Mouse (Mus musculus): ENCODE data around the gene Tlk2.
"Not testable (repeated sequence)": the region's sequence is repeated elsewhere in the genome, so short reads cannot be mapped to it uniquely, and the experiment has no call there.

Gene Tlk2

DNA sequence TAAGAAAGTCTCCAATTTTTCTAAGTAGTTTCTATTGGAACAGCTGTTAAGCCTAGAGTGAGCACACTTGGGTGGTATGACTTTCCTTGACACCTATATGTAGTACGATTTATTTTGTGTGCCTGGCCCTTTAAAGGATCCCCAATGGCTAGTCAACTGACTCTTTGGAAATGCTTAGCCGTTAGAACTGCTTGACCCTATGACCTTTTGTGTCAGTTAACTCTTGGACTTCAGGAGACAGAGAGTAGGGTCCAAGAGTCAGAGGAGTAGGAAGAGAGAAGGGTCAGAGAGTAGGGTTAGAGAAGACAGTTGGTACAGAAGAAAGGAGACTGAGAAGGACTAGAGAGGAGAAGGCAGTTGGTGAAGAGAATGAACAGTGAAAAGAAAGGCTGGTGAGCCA lies at the start of gene Tlk2:
TSS of gene Tlk2 (plus strand) at position 292 of the 400 bp plus-strand sequence.
- DNase-seq (ENCODE audit: low spot score in 2 of 2), result no peak

- DNase-seq (ENCODE audit: low spot score in 2 of 2), result no peak
These were observed 42.9 kb upstream of the Tlk2 start for GRCm38 (mm10) chr11:105135692-105136091.

DNA sequence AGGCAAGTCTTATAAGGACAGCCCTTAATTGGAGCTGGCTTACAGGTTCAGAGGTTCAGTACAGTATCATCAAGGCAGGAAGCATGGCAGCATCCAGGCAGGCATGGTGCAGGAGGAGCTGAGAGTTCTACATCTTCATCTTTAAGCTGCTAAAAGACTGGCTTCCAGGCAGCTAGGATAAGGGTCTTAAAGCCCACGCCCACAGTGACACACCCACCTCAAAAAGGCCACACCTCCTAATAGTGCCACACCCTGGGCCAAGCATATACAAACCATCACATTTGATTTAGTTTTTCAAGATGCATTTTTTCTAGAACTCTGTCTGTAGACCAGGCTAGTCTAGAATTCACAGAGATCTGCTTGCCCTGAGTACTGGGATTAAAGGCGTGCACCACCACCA lies 41.4 kb upstream of the Tlk2 start:
- not testable (repeated sequence) for DNase-seq (ENCODE audit: low spot score in 2 of 2)

GRCm38 (mm10) chr11:105140512-105140911 lies 38.1 kb upstream of the Tlk2 start:
- DNase-seq (ENCODE audit: low spot score in 2 of 2), result not testable (repeated sequence)

DNA sequence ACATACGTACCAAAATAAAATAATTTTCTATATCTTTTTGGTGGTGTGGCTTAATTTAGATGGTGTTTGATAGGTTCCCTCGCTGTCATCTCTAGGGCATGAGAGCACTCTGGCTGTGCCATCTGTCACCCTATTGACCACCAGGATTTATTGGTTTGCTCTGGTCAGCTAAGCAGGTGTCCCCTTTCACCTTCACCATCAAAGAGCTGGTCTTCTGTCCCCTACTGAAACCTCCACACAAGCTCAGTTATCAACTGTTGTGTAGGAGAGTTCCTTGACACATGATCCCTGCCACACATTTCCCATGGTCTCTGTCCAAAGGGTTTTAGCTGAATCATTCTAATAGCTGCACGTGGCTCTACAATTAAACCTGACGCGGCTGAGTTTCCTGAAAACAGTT lies 37.5 kb upstream of the Tlk2 start:
- no peak for DNase-seq (ENCODE audit: low spot score in 2 of 2)

GRCm38 (mm10) chr11:105143564-105143963 lies 35.0 kb upstream of the Tlk2 start:
- DNase-seq (ENCODE audit: low spot score in 2 of 2), result no peak

- no peak for DNase-seq (ENCODE audit: low spot score in 2 of 2)
These were observed 34.5 kb upstream of the Tlk2 start for GRCm38 (mm10) chr11:105144084-105144483.

DNA sequence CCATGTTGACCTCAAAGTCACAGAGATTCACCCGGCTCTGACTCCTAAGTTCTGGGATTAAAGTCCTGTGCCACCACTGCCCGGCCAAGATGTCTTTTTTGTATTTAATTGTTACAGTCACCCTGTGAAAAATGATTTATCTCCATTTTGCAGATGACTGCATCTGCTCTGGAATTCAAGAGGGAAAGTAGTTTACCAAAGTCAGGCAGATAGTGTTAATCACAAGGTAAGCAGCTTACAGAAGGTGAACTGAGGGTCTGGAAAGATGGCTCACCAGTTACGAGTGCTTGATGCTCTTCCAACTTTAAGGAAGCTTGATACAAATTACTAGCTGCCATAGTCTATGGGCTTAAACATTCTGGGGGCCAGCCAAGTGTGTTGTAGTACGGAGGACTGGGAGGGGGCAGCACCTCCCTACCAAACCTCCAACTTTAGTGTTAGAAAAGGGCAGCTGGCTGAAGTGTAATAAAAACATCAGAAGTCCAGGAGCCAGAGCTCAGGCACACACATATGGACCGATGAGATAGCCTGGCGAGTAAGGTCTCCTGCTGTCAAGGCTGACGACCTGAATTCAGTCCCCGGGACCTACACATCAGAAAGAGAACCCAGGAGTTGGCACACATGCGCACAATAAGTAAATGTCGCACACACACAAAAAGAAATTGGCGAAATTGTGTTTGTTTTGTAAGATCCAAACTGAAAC lies 33.9 kb upstream of the Tlk2 start:
- DNase-seq (ENCODE audit: low spot score in 2 of 2), result no peak

GRCm38 (mm10) chr11:105145211-105145610 lies 33.4 kb upstream of the Tlk2 start:
- DNase-seq (ENCODE audit: low spot score in 2 of 2), result no peak

GRCm38 (mm10) chr11:105146593-105146992 lies 32.0 kb upstream of the Tlk2 start, which contains the start of gene Gm10842:
Gm10842 (plus strand) TSS chr11:105146893.
- DNase-seq (ENCODE audit: low spot score in 2 of 2), result no peak

DNA sequence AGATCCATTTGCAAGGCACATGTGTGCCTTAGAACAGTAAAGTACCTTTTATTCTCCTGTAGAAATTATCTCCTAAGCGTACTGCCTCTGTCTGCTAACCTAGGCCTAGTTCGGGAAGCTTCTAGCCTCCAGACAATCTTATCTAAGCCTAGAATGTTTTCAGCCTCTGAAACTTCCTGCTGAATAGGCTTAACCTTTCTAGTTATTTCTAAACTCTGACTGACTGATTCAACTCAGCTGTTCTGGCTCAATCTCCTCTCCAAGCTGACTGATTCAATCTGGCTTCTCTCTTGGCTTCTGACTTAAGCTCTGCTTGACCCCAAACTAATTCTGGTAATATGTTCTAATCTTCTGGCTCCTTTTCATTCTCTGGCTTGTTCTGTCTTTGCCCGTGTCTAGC lies 29.3 kb upstream of the Tlk2 start:
- DNase-seq (ENCODE audit: low spot score in 2 of 2), result no peak

GRCm38 (mm10) chr11:105149766-105150165 lies 28.8 kb upstream of the Tlk2 start:
- DNase-seq (ENCODE audit: low spot score in 2 of 2), result no peak

- DNase-seq (ENCODE audit: low spot score in 2 of 2), result no peak
These were observed 27.9 kb upstream of the Tlk2 start for GRCm38 (mm10) chr11:105150691-105151090.

GRCm38 (mm10) chr11:105151226-105152016 lies 27.2 kb upstream of the Tlk2 start:
- DNase-seq (ENCODE audit: low spot score in 2 of 2), result no peak

GRCm38 (mm10) chr11:105152017-105152300 lies 26.6 kb upstream of the Tlk2 start:
- DNase-seq (ENCODE audit: low spot score in 2 of 2), result no peak

DNA sequence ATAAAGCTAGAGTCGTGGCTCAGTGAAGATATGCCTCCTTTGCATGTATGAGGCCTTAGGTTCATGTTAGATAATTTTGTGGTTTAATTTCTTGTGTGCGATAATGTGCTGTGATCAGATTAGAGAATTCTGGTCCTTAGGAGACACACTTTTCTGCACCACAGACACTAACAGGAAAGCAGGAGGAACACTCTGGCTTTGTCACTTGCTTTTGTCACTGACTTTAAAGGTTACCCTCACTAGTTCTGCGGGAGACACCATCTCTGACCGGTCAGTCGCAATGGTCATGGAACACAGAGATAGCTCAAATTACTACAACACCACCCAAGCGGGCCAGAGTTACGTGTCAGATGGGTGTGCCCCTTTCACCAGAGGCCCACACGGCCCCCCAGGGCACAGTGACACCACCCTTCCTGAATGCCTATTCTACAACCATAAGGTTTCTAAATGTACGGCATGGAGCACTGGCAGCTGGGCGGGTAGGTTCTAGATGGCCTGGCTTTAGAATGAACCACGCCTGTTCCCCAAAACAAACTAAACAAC lies 26.2 kb upstream of the Tlk2 start:
- no peak for DNase-seq (ENCODE audit: low spot score in 2 of 2)

DNA sequence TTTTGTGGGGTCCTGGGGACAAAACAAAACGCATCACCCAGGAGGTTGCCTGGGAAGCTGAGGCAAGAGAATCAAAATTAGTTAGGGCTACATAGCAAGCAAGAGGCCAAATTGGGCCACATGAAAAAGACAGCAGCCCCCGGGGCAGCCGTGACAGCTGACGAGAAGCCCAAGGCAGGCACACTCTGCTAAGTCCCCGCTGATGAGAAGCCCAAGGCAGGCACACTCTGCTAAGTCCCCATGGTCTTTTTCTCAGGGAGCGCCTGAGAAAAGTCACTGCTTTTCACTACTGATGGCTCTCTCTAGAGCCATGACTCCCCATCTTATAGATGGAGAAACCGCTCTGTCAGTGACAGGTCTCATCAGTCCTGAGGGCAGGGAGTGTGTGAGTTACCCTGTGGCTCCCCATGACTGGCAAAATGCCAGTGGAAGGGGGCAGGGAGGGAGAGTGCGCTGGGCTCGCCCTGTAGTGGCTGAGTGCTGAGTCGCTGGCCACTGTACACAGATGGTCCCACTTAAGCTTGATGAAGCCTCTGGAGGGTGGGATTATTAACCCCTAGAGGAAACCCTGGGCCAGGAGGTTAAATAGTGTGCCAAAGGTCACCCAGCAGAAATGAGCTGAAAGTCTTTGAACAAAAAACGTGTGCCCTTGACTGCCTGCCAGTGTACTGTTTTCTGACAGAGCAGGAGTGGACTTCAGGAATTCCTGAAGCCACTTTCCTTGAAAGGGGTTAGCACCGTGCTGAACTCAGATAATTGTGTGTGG lies 25.4 kb upstream of the Tlk2 start:
- DNase-seq (ENCODE audit: low spot score in 2 of 2), result peak; percentile 24 to 53

- no peak for DNase-seq (ENCODE audit: low spot score in 2 of 2)
These were observed 22.7 kb upstream of the Tlk2 start for GRCm38 (mm10) chr11:105155915-105156314.

DNA sequence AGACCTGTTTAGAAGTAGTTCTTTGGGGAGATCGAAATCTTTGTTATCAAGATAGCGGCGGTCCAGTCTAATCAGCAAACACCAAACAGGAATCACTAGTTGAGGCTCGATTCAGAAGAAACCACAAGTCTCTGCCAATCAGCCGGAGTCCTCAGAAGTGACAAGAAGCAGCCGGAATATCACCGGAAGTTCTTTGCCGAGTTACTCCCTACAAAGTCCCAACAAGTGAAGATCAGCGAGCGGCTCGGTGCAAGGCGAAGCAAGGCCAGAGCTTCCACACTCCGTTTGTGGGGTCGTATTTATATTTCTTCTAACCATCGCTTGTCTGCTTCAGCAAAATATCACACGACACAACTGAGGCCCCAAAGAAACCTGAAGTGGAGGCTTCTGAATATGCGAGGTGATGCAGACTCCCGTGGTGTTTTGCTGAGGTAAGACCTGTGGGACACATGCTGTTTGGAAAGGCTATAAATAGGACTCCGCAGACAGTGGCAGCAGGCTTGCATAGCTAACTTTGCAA lies 21.8 kb upstream of the Tlk2 start:
- DNase-seq (ENCODE audit: low spot score in 2 of 2), result no peak

- DNase-seq (ENCODE audit: low spot score in 2 of 2), result no peak
These were observed 20.6 kb upstream of the Tlk2 start for GRCm38 (mm10) chr11:105158047-105158446.

DNA sequence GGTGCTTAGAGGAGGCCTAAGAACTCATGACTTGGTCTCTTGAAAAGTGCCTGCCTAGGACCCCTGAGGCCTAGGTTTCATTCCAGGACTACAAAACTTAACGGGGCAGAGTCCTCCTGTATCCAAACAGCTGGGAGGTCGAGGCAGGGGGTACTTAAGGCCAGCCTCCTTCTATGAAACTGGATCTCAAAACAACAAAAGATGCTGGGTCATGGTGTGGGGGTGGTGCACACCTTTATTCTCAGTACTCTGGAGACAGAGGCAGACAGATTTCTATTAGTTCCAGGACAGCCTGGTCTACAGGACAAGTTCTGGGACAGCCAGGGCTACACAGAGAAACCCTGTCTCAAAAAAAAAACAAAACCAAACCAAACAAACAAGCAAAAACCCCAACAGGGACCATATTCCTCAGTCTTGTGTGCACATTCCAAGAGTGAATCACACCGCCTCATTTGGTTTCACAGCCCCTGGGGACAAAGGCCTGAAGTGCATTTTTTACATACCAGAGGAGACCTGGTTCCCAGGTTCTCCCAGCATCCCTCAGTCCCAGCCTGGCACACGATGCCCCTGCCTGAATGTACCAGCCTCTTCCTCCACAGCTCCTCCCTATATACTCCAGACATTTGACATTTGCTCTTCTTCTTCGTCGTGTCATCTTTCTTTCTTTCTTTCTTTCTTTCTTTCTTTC lies 18.8 kb upstream of the Tlk2 start:
- DNase-seq (ENCODE audit: low spot score in 2 of 2), result no peak

Measured in spleen, postnatal 36 days (tissue).